In the genomic region with DNA sequence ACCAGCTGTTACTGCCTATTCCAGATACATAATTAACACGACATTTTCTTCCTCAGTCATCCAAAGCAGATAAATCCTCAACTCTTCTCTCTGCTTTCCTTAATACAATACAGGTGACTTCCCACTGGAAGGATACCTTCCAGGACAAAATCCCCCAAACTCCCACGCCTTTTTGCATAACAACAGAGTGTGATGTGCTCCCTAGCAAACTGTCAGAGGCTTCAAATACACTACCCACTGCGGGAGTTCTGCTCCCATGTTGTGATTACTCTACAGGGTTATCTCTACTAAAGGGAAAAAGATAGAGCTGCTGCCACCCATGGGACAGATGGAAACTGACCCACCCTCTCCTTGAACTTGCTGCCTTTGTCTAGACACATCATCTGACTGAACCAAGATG, we compare ENCODE assay signal across 30 mouse cellular contexts. TPM values are rescaled to one million over a fixed set of nuclear protein-coding genes. Genes with fewer than 3 reads are reported as not detected.
"Had no signal": no experiment of that assay in that cellular context is flagged by ENCODE, and none has a peak within 500 bp of the region (broad histone marks: within the 10 kb centered on the region; RNA-seq: fewer than 3 reads in every experiment).

No protein-coding gene starts in this region.

- H3K9me3 ChIP-seq: embryonic facial prominence, embryonic 10.5 days; embryonic facial prominence, embryonic 12.5 days; embryonic facial prominence, embryonic 13.5 days; embryonic facial prominence, embryonic 15.5 days; forebrain, embryonic 10.5 days; forebrain, embryonic 12.5 days; forebrain, embryonic 13.5 days; forebrain, embryonic 15.5 days; heart, embryonic 10.5 days had no signal

- H3K4me1 ChIP-seq: embryonic facial prominence, embryonic 10.5 days; embryonic facial prominence, embryonic 12.5 days; embryonic facial prominence, embryonic 13.5 days; embryonic facial prominence, embryonic 15.5 days; forebrain, embryonic 10.5 days; forebrain, embryonic 12.5 days; forebrain, embryonic 13.5 days; forebrain, embryonic 15.5 days; heart, embryonic 10.5 days had no signal

- H3K36me3 ChIP-seq: embryonic facial prominence, embryonic 10.5 days; embryonic facial prominence, embryonic 12.5 days; embryonic facial prominence, embryonic 13.5 days; embryonic facial prominence, embryonic 15.5 days; forebrain, embryonic 10.5 days; forebrain, embryonic 12.5 days; forebrain, embryonic 15.5 days; heart, embryonic 10.5 days had no signal

- H3K9ac ChIP-seq: embryonic facial prominence, embryonic 12.5 days; embryonic facial prominence, embryonic 13.5 days; embryonic facial prominence, embryonic 15.5 days; forebrain, embryonic 12.5 days; forebrain, embryonic 13.5 days; forebrain, embryonic 15.5 days; forebrain, postnatal 0 days had no signal

- H3K27ac ChIP-seq: embryonic facial prominence, embryonic 10.5 days; embryonic facial prominence, embryonic 12.5 days; embryonic facial prominence, embryonic 13.5 days; embryonic facial prominence, embryonic 15.5 days; forebrain, embryonic 10.5 days; forebrain, embryonic 12.5 days; forebrain, embryonic 13.5 days; forebrain, embryonic 15.5 days; gastrocnemius, adult 2 months; heart, adult 2 months; heart, embryonic 10.5 days had no signal

- H3K4me3 ChIP-seq: embryonic facial prominence, embryonic 10.5 days; embryonic facial prominence, embryonic 12.5 days; embryonic facial prominence, embryonic 13.5 days; embryonic facial prominence, embryonic 15.5 days; erythroblast, embryonic 14.5 days; forebrain, embryonic 10.5 days; forebrain, embryonic 12.5 days; forebrain, embryonic 13.5 days; forebrain, embryonic 15.5 days; gastrocnemius, adult 2 months; heart, adult 2 months; heart, embryonic 10.5 days had no signal

- DNase-seq: cerebellum, adult 9-11 months; cerebellum, postnatal 10 days; cerebellum, postnatal 14 days; cerebellum, postnatal 25 days; cerebellum, postnatal 36 days; embryo, embryonic 11 days; forebrain, postnatal 0 days; gastrocnemius, adult 2 months; gastrocnemius, postnatal 10 days; gastrocnemius, postnatal 14 days; gastrocnemius, postnatal 25 days; gastrocnemius, postnatal 36 days; heart, adult 18-20 months; heart, adult 2 months had no signal

RNA-seq across cellular contexts. Expression of a gene that starts 6.6 kb away (rescaled TPM):
- total RNA-seq: common myeloid progenitor, adult 5-6 weeks; forebrain, postnatal 0 days; gastrocnemius, adult 18-20 months; gastrocnemius, adult 2 months; gastrocnemius, adult 8-10 months; gastrocnemius, postnatal 10 days; gastrocnemius, postnatal 14 days; gastrocnemius, postnatal 25 days; gastrocnemius, postnatal 36 days; gastrocnemius, postnatal 4 days; heart, adult 18-20 months; heart, adult 2 months; heart, adult 8-10 months had no signal

RNA-seq across cellular contexts. Expression of a gene that starts 51.9 kb away (rescaled TPM):
- total RNA-seq: common myeloid progenitor, adult 5-6 weeks; forebrain, postnatal 0 days; gastrocnemius, adult 18-20 months; gastrocnemius, adult 2 months; gastrocnemius, adult 8-10 months; gastrocnemius, postnatal 10 days; gastrocnemius, postnatal 14 days; gastrocnemius, postnatal 25 days; gastrocnemius, postnatal 36 days; gastrocnemius, postnatal 4 days; granulocyte monocyte progenitor cell, adult 5-6 weeks; heart, adult 18-20 months; heart, adult 2 months; heart, adult 8-10 months had no signal

RNA-seq across cellular contexts. Expression of a gene that starts 53.4 kb away (rescaled TPM):
- total RNA-seq: common myeloid progenitor, adult 5-6 weeks; forebrain, postnatal 0 days; gastrocnemius, adult 18-20 months; gastrocnemius, adult 2 months; gastrocnemius, adult 8-10 months; gastrocnemius, postnatal 10 days; gastrocnemius, postnatal 14 days; gastrocnemius, postnatal 25 days; gastrocnemius, postnatal 36 days; gastrocnemius, postnatal 4 days; granulocyte monocyte progenitor cell, adult 5-6 weeks; heart, adult 18-20 months; heart, adult 2 months; heart, adult 8-10 months had no signal
